Mouse (Mus musculus) liver, embryonic 16.5 days (tissue): Measurements from ENCODE around the gene H3f3a. TPM values are rescaled to one million over a fixed set of nuclear protein-coding genes. Genes with fewer than 3 reads are reported as not detected.
"Not testable (repeated sequence)": the region's sequence is repeated elsewhere in the genome, so short reads cannot be mapped to it uniquely, and the experiment has no call there.

ENCODE experiments used
- ATAC-seq: fragments of 200-750 bp; cut with Nextera tagmentation; 2 replicates; pipeline ENCODE4 v1.8.0; 2017; ENCODE audit warnings: low read depth, mild to moderate bottlenecking, moderate number of reproducible peaks, moderate library complexity
- H3K27ac ChIP-seq: fragments of 300-500 bp; sonication (generic); 2 replicates; pipeline ENCODE4 v1.5.1; 2014; ENCODE audit warnings: mild to moderate bottlenecking, low read length
- H3K27me3 ChIP-seq: fragments of 300-500 bp; sonication (generic); 2 replicates; pipeline ENCODE4 v1.6.1; 2014; ENCODE audit warnings: low read depth, low read length, mixed read lengths; ENCODE audit not compliant: control insufficient read depth, insufficient read depth
- H3K36me3 ChIP-seq: fragments of 300-500 bp; sonication (generic); 2 replicates; pipeline ENCODE4 v1.6.1; 2014; ENCODE audit warnings: mild to moderate bottlenecking; ENCODE audit not compliant: control insufficient read depth, insufficient read depth
- H3K4me1 ChIP-seq: fragments of 300-500 bp; sonication (generic); 2 replicates; pipeline ENCODE4 v1.6.1; 2014; ENCODE audit warnings: low read depth, low read length, mixed read lengths; ENCODE audit not compliant: control insufficient read depth
- H3K4me2 ChIP-seq: fragments of 300-500 bp; sonication (generic); 2 replicates; pipeline ENCODE4 v1.6.1; 2014; ENCODE audit warnings: low read depth, low read length, mixed read lengths
- H3K4me3 ChIP-seq: fragments of 300-500 bp; sonication (generic); 2 replicates; pipeline ENCODE4 v1.5.1; 2014; ENCODE audit warnings: low read depth, mild to moderate bottlenecking, low read length
- H3K9ac ChIP-seq: fragments of 300-500 bp; sonication (generic); 2 replicates; pipeline ENCODE4 v1.6.1; 2014; ENCODE audit warnings: low read depth, low read length
- H3K9me3 ChIP-seq: fragments of 300-500 bp; sonication (generic); replicated peaks from 2 replicates; pipeline ENCODE4 v1.6.1; 2016; ENCODE audit warnings: low read length; ENCODE audit not compliant: control insufficient read depth
- WGBS: fragments of 180-500 bp; shearing (Covaris S2); extraction: QIAGEN DNeasy Blood & Tissue Kit; methylation state at CpG from one replicate; pipeline ENCODE4 v1.1.7; 2014; ENCODE audit not compliant: insufficient replicate concordance; 5-methylcytosine and 5-hydroxymethylcytosine counted together
- polyA plus RNA-seq: library from polyadenylated mRNA; unstranded; fragments of >200 nt; fragmentation: Nextera tagmentation; extraction: Ambion mirVana; gene quantifications from 2 replicates; pipeline ENCODE4 v1.2.1, GENCODE M21; 2015

The H3f3a gene
- polyA plus RNA-seq, 1 experiment from 2014 or later: 2,020 TPM

GRCm38 (mm10) chr1:180841561-180842300, 28.0 kb upstream of the H3f3a start:
- 77% methylated on average over 8 of the region's 8 CpGs for WGBS
- H3K9ac ChIP-seq: no peak overlapping the region
- H3K27me3 ChIP-seq: no peaks in the 10 kb centered on the region
- H3K27ac ChIP-seq: no peak overlapping the region
- no peaks in the 10 kb centered on the region for H3K9me3 ChIP-seq
- no peak for ATAC-seq
- no peaks in the 10 kb centered on the region; the same call in 1 of the 2 replicates for H3K4me1 ChIP-seq
- no peak overlapping the region for H3K4me2 ChIP-seq
- H3K36me3 ChIP-seq: no peaks in the 10 kb centered on the region
- H3K4me3 ChIP-seq: no peak overlapping the region

GRCm38 (mm10) chr1:180839201-180839910, 25.6 kb upstream of the H3f3a start:
- H3K9ac ChIP-seq: no peak overlapping the region
- H3K4me1 ChIP-seq: peaks cover 6% of the 10 kb centered on the region
- no peaks in the 10 kb centered on the region for H3K9me3 ChIP-seq
- H3K36me3 ChIP-seq: no peaks in the 10 kb centered on the region
- H3K27me3 ChIP-seq: no peaks in the 10 kb centered on the region
- H3K4me2 ChIP-seq: no peak overlapping the region
- ATAC-seq: no peak
- WGBS: 72% methylated on average over 8 of the region's 8 CpGs
- no peak overlapping the region for H3K4me3 ChIP-seq
- no peak overlapping the region for H3K27ac ChIP-seq

GRCm38 (mm10) chr1:180838014-180838413, 24.3 kb upstream of the H3f3a start:
- no peak for ATAC-seq
- H3K27ac ChIP-seq: no peak overlapping the region
- WGBS: 59% methylated on average over 6 of the region's 6 CpGs
- H3K36me3 ChIP-seq: no peaks in the 10 kb centered on the region
- peaks cover 6% of the 10 kb centered on the region for H3K4me1 ChIP-seq
- H3K4me3 ChIP-seq: no peak overlapping the region
- H3K9me3 ChIP-seq: no peaks in the 10 kb centered on the region
- H3K4me2 ChIP-seq: no peak overlapping the region
- no peak overlapping the region for H3K9ac ChIP-seq
- H3K27me3 ChIP-seq: no peaks in the 10 kb centered on the region

DNA sequence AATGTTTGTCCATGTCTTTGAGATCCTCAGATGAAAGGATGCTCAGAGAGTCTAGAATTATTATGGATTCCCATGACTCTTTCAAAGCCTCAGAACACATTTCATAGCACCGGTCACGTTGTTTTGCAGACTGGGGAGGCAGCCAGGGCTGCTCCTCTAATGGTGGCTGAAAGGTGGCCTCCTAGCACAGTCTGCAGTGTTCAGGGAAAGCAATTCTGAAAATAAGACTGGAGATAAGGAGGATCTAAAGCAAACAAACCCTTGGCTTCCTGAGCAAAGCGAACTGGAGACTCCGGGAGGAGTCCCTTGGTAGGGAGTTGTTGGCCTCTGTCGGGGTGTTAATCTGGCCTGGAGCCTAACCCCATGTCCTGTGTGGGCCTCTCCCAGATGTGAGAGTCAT, 23.4 kb upstream of the H3f3a start:
- Histone ChIP-seq H3K4me2 (no peak overlapping the region), H3K4me3 (no peak overlapping the region), H3K27ac (no peak overlapping the region), H3K9me3 (no peaks in the 10 kb centered on the region), H3K27me3 (no peaks in the 10 kb centered on the region), H3K4me1 (peaks cover 6% of the 10 kb centered on the region), H3K9ac (no peak overlapping the region), H3K36me3 (no peaks in the 10 kb centered on the region)
- ATAC-seq: 0 out of 2 replicates have a peak, but pooled peaks have one; percentile 27
- WGBS: 81% methylated on average over 5 of the region's 5 CpGs

DNA sequence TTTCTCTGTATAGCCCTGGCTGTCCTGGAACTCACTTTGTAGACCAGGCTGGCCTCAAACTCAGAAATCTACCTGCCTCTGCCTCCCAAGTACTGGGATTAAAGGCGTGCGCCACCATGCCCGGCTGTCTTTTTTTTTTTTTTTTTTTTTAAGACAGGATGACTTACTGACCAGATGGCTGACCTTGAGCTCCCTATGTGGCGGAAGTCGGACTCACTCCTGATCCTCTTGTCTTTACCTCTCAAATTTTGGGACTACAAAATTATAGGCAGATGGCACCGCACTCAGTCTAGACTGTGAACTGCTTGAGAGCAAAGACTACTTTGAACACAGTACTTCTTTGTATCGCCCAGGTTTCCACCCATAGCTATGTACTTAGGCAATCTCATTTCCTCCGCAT, 22.7 kb upstream of the H3f3a start:
- H3K9me3 ChIP-seq: not testable (repeated sequence)

DNA sequence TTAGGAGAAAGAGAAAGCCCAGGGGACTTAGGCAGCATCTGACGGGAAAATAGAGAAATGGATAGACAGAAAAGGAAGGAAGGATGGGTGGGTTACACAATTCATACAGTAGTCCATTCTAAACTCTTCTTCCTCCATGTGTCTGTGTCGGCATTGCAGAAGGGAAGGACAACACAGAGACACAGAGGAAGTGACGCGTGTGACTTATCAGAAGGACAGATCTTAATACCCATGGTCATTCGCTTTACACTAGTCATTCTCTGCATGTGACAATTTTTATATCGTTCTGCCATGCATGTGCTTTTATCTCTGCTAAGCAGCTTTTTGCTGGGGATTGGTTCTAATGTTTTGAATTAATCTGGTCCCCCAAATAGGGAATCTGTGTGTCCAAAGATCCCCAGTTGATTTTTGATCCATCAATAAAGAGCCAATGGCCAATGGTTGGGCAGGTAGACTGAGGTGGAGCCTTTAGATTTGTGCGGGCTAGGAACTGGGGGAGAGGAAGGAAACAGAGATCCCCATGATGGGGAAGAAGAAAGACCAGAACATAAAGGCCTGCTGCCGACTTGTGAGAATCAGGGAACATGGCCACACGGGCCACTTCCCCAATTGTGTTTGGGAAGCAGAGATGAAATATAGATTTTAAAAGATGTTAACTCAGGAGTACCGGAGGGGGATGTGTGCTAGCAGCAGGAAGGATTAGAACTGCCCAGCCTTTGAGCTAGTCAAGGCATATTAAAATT, 21.7 kb upstream of the H3f3a start:
- WGBS: 20% methylated on average over 10 of the region's 10 CpGs
- Histone ChIP-seq H3K36me3 (no peaks in the 10 kb centered on the region), H3K9me3 (no peaks in the 10 kb centered on the region), H3K4me1 (peaks cover 13% of the 10 kb centered on the region), H3K4me2 (no peak overlapping the region), H3K27me3 (no peaks in the 10 kb centered on the region; the same call in 1 of the 2 replicates), H3K9ac (no peak overlapping the region), H3K4me3 (no peak overlapping the region), H3K27ac (no peak overlapping the region; the same call in 1 of the 2 replicates)
- ATAC-seq: no peak

More for the DNA sequence above, 22.7 kb upstream of the H3f3a start:
- H3K4me1 ChIP-seq, H3K4me3 ChIP-seq, H3K9ac ChIP-seq, H3K4me2 ChIP-seq, H3K36me3 ChIP-seq, H3K27ac ChIP-seq, H3K27me3 ChIP-seq, ATAC-seq: not testable (repeated sequence)
- 89% methylated on average over 6 of the region's 8 CpGs for WGBS

DNA sequence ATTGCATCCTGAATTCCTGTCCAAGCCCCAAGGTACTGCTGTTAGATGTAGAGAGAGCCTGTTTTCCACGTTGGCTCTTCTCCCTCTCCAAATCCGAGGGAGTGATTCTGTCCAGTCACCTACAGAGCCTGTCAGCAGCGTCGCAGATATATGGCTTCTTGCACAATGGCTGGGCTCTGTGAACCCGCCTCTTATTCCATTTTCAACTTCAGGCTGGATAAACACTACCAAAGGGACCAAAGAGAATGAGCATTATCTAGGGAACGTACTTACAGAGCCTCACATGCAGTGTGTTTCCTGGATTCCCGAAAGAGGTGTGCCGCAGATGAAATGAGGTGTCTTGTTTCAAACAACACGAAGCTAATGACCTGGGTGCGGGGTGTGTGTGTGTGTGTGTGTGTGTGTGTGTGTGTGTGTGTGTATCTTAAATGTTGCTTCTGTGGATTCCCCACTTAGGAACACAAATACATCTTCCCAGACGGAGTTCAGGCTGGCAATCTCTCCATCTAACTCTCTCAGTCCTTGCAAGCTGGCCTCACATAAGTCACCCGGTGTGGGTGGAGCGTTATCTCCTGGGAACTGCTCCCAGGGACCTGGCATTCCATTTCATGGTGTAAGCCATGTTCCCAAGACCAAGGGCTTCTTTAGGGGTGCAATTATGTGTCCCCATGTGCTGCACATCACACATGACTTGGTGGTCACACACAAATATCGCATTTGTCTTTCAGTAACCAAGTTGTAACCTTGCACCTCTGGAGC, 17.0 kb upstream of the H3f3a start:
- H3K27me3 ChIP-seq: no peaks in the 10 kb centered on the region; the same call in 1 of the 2 replicates
- 55% methylated on average over 14 of the region's 14 CpGs for WGBS
- H3K36me3 ChIP-seq: no peaks in the 10 kb centered on the region
- peaks cover 26% of the 10 kb centered on the region for H3K4me1 ChIP-seq
- no peaks in the 10 kb centered on the region for H3K9me3 ChIP-seq
- H3K4me2 ChIP-seq: peak overlapping the region; percentile 65
- peak overlapping the region; percentile 40; the same call in 1 of the 2 replicates for H3K4me3 ChIP-seq
- ATAC-seq: no peak
- peak overlapping the region; percentile 2; the same call in 1 of the 2 replicates for H3K9ac ChIP-seq
- peak overlapping the region; percentile 58; the same call in 1 of the 2 replicates for H3K27ac ChIP-seq

DNA sequence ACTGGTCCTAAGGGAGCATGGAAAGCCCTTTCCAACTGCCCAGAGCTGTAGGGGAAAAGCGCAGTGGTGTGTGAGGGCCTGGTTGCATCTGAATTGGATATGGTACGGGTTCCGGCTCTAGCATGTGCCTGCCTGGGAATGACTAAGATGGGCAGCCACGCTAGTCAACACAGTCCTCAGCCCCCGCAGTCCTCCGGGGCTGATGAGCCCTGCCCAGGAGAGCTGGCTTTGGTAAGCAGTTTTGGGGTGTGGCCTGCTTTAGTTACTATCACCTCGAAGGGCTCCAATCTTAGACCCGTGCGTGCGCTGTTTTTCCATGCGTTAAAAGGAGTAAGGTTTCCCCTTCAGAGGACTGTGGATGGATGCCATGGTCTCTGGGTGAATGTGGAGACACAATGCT, 16.4 kb upstream of the H3f3a start:
- Histone ChIP-seq H3K9ac (peak overlapping the region; percentile 54), H3K4me3 (peak overlapping the region; percentile 40), H3K9me3 (no peaks in the 10 kb centered on the region), H3K4me1 (peaks cover 24% of the 10 kb centered on the region), H3K4me2 (peak overlapping the region; percentile 65), H3K27me3 (no peaks in the 10 kb centered on the region; the same call in 1 of the 2 replicates), H3K36me3 (no peaks in the 10 kb centered on the region), H3K27ac (peak overlapping the region; percentile 58; the same call in 1 of the 2 replicates)
- WGBS: 57% methylated on average over 11 of the region's 11 CpGs
- peak; percentile 89 for ATAC-seq
